Mouse (Mus musculus): ENCODE data around the gene Irf4.

Gene Irf4

DNA sequence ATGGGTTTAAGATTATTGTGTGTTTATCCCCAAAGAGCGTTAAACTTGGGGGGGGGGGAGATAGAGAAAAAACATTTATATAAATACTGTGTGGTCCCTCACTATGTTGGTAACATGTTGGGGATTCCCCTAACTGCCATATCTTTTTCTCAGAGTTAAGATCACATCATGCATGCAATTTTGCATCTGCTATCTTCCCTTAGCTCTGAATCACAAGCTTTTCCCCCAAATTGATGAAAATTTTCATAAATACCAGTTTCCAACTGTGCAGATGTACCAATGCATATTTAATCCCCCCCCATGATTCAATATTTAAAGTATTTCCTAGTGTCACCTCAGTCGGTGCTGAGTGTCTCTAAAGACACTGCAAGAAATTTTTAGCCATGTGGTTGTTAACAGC lies 11.8 kb upstream of the Irf4 start:
- CTCF ChIA-PET, result no interaction called here

DNA sequence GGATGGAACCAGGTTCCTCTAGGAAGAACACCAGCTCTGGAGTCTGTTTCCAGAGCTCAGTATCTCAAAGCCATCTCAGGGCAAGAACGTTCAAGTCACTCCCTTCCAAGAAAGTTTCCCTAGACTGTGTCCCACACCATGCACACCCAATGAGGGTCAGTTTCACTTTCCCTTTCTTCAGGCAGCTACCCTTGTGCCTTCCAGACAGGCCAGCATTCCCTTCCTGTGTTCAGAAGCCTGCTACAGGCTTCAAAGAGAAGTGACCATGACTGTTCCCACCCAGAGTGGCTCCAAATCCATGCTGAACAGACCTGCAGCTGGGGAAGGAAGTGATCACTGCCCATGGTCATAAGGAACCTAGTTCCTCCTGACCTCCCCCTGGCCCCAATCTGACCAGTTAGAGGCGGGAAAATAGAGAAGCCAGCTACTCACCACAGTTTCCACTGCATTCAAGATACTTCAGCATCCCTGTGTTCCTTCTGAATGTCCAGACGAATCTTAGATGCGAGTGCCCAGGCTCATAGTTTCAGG lies 10.7 kb upstream of the Irf4 start:
- CTCF ChIA-PET, result no interaction called here

DNA sequence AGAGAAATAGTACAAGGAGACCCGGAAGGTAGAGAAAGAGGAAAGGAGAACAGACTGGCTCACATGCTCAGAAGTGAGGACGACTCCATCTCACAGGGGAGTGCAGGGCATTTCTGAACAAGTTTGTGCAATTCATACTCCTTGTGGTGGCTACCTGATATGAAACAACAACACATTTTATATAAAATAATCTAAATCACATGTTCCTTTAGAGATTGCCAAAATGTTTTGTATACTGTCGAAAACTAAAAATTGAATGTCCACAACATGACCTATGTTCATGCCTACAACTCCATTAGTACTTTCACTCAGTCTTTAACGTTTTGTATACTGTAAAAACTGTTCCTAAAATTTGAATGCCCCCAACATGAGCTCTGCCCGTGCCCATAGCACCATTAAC lies 7.9 kb upstream of the Irf4 start:
- CTCF ChIA-PET, result interaction anchor here (0.7 kb wide), 1 partner anchor 27 kb away, joined by 9 read pairs; no protein-coding TSS in a partner anchor

DNA sequence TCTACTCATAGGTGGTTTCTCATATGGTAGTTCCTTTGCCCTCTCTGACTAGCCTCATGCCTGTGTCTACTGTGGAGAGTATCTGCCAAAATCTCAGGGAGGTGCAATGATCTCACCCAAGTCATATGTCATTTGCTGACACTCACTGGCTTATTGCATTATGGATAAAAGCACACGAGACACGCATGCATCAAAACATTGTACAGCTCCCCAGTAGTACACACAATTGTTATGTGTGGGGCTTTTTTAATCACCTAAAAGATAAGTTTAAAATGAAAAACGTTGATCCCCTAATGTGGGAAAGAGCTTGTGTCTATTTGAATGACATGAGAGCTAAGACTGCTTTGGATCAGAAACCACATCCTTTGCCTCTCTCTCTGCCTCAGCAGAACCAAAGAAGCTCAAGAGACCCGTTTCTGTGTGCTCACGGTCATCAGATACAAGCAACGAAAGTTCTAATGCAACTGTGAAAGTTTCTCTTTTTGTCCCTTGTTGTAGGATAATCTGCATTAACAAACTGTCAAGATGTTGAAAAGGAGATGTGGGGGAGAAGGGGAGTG lies 6.5 kb upstream of the Irf4 start:
- CTCF ChIA-PET, result no interaction called here

DNA sequence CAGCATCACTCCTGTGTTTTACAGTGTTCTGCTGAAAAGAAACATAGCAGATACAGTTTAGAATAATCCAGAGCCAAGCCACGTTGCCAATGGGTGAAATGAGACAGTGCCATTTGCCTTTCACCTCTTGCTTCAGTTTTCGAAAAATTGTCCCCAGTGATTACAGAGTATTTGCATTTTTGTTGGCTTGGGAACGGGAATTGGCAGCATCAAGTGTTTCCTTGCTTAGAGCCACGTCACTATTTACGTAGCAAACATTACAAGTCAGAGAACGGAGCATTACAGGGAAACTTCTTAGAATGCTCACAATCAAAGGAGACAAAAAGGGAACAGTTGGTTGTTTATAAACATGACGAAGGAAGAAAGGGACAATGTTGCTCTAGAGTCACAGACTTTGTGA lies 3.9 kb upstream of the Irf4 start:
- CTCF ChIA-PET, result no interaction called here

DNA sequence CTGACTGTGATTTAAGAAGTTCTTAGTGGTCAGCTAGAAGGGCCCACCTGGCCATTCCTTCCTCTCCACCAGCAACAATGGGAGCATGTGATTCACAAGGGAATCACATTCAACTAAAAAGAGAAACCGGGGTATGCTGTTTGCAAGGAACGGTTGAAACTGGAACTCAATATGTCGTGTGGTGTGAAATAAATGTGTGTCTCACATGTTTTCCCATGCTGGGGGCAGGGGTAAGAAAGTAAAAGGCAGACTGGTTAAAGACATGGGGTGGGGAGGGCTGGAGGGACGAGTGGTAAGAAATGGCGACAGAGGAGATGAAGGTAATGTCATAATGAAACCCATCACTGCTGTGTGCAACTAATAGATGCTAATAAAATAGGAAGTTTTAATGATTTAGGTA lies 2.0 kb upstream of the Irf4 start:
- CTCF ChIA-PET, result interaction anchor here (0.7 kb wide), 2 partner anchors 18 to 21 kb away, joined by 4 to 10 read pairs; no protein-coding TSS in a partner anchor

DNA sequence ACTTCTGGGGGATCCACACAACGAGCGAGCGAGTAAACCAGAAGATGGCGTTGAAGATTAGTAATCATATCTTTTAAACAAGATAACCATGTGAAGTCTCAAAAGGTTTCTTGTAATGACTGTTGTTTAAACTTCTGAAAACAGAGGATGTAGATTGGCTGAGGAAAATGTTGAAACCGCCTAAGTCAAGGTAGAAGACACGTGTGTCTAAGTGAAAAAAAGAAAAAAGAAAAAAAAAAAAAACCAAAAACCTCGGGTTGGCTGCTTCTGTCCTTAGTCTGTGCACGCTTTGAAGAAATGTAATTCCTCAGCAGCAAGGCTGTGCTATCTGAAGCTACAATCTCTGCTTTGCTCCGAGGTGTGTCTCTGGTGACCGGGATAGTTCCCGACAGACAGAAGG lies 1.5 kb upstream of the Irf4 start:
- CTCF ChIA-PET, result interaction anchor here (0.7 kb wide), 1 partner anchor 19 kb away, joined by 10 read pairs; no protein-coding TSS in a partner anchor

DNA sequence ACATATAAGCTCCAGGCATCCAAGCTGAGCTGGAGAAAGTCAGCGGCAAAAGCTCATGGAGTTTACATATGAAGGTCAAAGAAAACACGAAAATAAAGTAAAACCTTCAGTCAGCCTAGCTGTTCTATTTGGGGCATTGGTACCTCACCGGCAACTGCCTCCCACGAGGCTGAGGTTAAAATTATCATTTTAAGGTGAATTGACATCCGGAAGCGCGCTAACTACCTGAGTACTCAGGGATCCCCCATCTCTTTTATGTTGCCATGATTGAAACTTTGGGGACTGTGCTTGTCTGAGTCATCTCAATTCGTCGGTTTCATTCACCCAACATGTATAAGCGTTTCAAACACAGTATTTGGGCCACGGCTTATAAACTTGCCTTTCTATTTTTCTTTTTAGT lies 705 bp upstream of the Irf4 start:
- CTCF ChIA-PET, result interaction anchor here (0.7 kb wide), 1 partner anchor 13 kb away, joined by 3 read pairs; no protein-coding TSS in a partner anchor

DNA sequence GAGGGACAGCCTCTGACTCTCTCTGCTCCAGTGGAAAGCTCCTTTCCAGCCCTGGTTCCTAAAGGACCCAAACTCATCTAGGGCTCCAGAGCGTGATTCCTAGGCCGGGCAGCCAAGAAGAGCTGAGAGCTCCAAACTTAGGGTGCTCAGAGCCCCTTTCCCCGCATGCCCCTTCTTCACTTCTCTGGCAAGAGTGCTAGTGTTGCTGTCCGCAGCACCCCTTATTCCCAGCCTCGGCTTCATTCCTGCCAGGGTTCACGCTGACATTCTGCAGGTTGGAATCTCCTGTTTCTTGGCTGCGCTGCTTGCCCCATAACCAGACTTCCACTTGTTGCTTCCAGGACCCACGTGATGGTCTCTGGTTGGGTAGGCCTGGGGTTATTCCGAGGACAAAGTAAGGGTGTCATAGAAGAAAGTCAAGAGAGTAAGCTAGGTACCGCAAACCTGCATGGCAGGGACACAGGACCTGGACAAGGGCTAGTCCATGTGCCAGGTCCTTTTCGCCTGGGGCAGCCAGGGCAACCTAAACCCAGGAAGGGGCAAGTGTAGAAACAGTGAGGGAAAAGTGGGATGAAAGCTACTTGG lies 623 bp downstream of the Irf4 start:
- CTCF ChIA-PET, result interaction anchor here (0.6 to 1.3 kb wide), 3 partner anchors 8 to 25 kb away, joined by 4 to 14 read pairs (median 5); no protein-coding TSS in a partner anchor

DNA sequence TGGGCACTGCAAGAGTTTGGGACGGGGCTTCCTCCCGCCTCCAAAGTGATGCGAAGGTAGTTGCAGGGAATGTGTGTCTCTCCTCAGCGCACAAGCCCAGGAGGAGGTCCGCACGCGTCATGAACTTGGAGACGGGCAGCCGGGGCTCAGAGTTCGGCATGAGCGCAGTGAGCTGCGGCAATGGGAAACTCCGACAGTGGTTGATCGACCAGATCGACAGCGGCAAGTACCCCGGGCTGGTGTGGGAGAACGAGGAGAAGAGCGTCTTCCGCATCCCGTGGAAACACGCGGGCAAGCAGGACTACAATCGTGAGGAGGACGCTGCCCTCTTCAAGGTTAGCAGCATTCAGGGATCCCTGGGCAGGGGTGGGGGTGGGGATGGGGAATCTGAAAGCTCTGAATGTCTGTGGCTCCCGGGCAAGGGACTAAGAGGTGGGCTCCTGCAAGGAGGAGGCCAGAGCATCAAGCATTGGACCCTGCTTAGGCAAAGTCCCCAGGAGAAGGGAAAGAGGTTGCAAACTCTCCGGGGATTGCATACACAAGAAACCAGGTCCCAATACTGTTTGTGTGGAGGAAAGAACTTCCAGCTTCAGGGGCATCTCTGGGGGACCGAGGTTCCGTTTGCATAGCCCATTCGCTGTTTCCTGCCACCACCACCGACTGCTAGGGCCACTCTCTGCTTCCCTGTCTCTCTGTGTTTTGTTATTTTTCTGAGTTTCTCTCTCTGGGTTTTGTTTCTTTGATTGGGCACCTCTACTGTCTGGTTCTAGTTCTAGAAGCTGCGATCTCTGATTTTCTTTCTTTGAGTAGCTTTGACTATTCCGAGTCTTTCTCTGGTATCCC lies 1.7 kb downstream of the Irf4 start:
- CTCF ChIA-PET, result interaction anchor here (0.5 to 1.0 kb wide), 2 partner anchors 10 to 99 kb away, joined by 3 to 4 read pairs; no protein-coding TSS in a partner anchor

DNA sequence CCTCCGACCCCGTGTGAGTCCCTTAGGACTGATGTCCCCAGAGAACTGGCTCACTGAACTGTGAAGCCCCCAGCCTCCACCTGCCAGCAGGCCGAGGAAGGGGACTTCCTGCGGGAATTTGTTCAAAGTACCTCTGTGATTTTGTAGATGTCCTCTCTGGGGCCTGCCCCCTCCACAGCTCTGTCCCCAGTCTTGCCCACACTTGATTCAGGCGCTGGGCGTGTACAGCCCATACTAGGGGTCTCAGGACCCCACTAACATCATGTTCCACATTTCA lies 2.2 kb downstream of the Irf4 start:
- CTCF ChIA-PET, result interaction anchor here (0.5 to 1.0 kb wide), 2 partner anchors 9 to 100 kb away, joined by 3 to 4 read pairs; no protein-coding TSS in a partner anchor

DNA sequence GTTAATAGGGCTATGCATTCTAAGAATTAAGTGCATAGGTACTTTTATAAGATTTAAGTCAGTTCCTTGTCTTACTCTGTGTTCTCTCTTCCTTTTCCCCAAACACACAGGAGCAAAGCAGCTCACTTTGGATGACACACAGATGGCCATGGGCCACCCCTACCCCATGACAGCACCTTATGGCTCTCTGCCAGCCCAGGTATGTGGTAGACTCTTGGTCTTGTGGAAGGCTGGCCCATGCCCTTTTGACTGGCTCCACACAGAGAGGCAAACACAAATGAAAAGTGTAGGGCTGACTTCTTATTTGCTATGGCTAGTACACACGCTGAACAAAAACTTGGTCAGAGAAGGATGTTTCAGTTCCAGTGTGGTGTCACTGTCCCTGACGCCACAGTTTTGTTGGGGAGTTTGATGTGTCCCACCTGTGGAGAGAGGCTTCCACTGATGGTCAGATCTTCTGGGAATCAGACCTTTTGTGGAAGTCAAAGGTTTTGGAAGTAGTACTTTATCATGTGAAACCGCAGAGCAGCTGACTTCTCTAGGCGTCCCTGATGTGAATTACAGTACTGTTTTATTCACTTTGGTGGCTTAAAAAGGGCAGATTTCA lies 3.7 kb downstream of the Irf4 start:
- CTCF ChIA-PET, result no interaction called here

DNA sequence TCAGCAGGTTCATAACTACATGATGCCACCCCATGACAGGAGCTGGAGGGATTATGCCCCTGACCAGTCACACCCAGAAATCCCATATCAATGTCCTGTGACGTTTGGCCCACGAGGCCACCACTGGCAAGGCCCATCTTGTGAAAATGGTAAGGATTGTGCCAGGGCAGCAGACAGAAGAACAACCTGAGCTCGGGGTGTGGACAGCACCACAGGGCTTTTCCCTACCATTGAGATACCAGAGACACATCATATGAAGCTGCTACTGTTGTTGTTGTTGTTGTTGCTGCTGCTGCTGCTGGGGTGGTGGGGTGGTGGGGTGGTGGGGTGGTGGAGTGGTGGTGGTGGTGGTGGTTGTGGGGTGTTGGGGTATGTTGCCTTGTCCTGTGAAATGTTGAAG lies 4.4 kb downstream of the Irf4 start:
- CTCF ChIA-PET, result no interaction called here

DNA sequence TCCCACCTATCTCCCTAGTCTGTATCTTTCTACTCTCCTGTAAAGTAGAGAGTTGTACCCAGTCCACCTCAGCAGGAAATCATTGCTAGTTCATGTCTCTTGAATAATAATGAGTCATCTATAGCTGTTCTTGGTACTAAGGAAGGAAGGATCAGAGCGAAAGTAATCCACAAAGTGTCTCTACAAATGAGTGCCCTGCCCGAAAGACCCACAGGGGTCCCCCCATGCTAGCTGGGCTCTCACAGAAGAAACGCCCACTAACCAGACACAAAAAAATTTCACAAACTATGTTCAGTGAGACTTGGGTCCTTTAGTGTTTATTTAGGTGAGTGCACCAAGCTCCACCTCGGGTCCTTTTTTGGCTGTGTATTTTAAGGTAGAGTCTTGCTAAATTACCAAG lies 5.0 kb downstream of the Irf4 start:
- CTCF ChIA-PET, result no interaction called here

DNA sequence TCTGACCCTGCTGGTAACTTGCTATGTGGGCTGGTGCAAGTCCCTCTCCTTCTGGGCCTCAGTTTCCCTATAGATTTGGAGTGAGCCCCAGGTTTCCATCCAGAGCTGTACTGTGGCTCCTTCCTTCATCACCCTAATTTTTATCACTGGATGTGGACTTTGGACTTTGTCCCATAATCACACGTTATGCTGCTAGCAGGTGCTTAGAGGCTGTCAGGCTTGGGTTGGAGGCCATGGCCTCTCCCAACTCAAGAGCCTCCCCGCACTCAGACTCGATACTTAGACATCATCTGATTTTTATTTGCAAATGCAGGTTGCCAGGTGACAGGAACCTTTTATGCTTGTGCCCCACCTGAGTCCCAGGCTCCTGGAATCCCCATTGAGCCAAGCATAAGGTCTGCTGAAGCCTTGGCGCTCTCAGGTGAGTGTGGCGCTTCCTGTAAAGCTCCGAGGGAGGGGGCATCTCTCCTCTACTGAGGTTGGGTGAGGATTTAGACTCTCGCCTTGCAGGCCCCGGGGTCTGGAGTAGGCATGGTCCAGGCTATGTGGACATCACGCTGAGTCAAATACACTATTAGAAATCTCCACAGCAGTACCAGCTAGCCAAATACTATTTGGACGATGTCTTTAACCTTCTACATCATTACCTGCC lies 5.9 kb downstream of the Irf4 start:
- CTCF ChIA-PET, result no interaction called here

DNA sequence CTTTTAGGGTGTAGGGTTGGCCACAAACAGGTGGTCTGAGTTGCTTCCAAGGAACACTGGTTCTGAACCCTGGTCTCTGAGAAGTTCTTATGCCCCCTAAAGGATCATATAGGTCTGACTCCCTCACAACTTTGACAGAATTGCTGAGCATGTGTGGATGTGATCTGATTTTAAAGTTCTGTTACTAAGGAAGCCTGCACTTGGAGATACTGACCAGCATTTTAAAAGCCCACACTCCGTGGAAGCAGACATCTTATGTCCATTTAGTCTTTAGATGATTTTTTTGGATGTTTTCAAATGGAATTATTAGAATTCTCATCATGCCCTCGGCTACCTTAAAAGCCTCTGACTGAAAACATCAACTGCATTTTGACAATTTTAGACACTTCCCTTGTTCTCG lies 6.6 kb downstream of the Irf4 start:
- CTCF ChIA-PET, result interaction anchor here (1.6 kb wide), 1 partner anchor 30 kb away, joined by 5 read pairs; no protein-coding TSS in a partner anchor

DNA sequence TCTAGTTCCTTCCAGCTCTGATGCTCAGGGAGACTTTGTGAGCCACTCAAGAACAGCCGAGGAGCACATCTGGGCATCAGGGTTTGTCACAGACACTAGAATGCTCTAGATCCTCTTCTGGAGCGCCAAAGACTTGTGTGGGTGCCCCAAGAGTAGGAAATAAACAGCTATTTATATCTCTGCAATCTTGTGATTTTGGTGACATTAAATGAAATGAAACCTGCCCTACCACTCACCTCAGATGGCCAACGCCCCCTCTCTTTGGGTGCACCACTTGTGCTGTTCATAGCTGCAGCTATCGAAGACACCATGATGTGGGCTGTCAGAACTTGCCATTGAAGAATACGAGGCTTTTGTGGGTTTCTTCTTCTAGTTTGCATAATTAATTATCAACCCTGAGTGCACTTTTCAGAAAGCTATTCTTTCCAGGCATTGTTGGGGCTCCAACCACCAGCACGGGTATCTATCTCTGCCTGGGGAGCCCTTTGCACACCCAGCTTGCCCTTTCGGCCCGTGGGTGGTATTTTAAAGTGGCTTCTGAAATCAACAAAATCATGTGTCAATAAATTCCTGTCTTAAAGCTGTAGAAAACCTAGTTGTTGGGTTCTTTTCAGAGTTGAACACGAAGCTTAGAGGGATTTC lies 7.1 kb downstream of the Irf4 start:
- CTCF ChIA-PET, result interaction anchor here (1.1 to 1.6 kb wide), 2 partner anchors 30 to 35 kb away, joined by 5 to 7 read pairs; no protein-coding TSS in a partner anchor

DNA sequence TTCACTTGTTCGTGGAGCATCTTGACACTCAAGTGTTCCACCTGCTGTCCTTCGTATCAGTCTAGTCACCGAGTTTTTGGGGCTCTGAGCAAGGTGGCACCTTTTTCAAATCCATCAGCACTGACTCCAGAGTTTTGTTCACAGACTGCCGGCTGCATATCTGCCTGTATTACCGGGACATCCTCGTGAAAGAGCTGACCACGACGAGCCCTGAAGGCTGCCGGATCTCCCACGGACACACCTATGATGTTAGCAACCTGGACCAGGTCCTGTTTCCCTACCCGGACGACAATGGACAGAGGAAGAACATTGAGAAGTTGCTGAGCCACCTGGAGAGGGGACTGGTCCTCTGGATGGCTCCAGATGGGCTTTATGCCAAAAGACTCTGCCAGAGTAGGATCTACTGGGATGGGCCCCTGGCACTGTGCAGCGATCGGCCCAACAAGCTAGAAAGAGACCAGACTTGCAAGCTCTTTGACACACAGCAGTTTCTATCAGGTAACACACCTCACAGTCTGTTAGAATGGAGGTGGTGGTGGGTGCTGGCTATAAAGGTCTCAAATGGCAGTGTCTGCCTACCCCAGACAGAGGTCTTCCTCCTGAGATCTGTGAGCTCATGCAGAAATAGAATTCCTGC lies 8.4 kb downstream of the Irf4 start:
- CTCF ChIA-PET, result interaction anchor here (0.6 to 1.6 kb wide), 2 partner anchors 7 to 29 kb away, joined by 5 read pairs; no protein-coding TSS in a partner anchor

DNA sequence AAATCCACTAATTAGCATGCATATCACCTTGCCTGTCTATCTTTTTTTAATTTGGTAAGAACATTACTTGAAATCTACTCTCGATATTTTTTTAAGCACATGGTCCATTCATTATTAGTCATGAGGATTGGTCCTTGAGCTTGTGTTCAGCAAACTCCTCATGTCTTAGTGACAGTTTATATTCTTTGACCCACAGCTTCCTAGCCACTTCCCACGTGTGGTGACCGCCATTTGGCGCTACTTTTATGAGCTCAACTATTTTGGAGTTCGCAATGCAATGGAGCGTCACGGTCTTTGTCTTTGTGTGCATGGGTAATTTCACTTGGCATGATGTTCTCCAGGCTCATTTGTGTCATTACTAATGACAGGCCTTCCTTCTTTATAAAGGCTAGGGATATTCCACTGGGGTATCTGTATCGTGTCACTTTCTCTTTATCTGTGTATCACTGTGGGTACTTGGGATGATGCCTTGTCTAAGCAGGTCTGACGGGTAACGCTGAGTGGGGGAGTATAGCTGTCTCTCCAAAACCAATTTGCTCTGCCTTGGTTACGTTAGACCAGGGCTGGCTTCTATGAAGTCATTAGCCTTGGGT lies 9.9 kb downstream of the Irf4 start:
- CTCF ChIA-PET, result no interaction called here
